Mouse (Mus musculus) spleen, adult 12 weeks (tissue): ENCODE data around the gene Atp10a.

Experiments used
- DNase-seq: peaks from one replicate; pipeline ENCODE4 v3.0.0; 2022; ENCODE audit warnings: low spot score

Gene Atp10a

DNA sequence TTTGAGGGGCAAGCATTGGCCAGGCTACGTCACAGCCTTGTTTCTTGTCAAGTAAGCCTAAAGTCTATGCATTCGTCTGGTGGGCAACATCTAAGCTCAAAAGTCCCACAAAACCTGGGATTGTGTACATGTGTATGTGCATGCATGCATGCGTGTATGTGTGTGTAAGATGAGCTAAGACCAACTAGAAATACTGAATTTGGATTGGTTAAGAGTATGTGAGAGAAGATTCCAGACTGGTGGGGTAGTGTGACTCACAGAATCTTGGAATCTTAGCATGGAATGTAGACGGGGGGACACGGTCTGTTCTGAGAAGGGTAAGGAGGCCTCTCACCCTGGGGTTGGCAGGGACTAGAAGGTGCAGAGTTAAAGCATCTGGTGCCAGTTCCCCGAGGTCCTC, at the start of gene Atp10a:
Atp10a (plus strand) TSS at position 301 of the 400 bp plus-strand sequence.
- no peak for DNase-seq

DNA sequence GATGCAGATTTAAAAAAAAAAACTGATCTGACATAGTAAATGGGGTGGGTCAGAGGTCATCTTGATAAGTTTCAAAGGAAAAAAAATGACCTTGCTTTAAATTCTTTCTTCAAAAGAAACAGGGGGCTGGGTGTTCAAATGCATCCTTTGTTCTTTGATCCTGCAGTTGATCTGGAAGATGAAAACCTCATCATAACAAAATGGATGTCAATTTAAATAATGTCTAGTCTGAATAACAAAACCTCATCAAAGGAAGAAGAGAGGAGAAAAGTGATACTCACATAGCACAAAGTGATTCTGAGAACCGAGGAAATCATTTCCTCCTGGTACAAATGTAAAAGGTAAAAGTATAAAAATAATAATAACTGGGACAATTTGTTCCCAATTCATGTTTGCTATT, 37.9 kb upstream of the Atp10a start:
- no peak for DNase-seq

DNA sequence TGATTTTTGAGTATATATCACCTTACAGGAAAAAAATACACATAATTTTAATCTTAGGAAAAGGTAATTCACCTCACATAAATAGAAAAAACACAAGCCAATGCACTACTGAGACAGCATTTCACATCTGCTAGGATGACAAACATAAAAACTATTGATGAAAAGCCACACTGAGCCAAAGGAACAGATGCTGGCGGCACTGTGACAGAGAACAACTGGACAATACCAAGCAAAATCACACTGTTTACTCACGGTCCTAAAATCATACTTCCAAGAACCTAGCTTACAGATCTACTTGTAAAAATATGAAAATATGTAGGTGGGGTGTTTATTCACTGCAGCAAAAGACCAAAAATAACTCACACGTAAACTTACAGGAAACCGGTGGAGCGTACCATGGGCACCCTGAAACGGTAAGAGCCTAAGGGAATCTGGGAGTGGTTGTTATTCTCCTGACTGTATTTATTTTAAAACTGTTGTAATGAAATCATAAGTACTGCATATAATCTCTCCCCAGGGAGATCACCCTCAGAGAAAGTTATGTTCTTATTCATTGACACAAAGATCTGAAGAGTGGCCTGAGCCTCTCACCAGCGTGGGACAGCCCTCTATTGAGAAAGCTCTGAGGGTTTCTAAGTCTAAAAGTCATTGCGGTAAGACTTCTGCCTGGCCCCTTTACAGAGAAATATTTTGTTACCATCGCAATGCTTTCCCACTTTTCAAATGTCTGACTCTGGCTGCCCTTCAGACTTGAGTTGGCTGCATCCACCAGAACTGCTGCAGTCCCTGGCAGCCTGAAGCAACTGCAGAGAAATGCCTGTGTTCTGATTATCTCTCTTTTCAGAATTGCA, 29.4 kb upstream of the Atp10a start:
- no peak for DNase-seq

DNA sequence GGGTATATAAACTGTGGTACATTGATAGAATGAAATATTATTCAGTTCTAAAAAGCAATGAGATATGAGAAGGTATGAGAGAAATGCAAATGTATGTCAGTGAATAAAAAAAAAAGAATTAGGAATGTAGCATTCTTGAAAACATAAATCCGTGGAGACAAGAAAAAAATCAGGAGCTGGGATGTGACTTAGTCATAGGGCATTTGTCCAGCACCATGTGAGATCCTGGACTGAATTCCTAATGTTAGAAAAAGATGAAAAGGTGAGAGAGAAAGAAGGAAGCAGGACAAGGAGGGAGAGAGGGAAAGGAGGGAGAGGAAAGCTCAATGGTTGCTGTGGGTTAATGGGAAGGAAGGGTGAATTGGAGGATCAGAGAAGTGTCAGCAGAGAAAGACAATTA, 28.6 kb upstream of the Atp10a start:
- no peak for DNase-seq

DNA sequence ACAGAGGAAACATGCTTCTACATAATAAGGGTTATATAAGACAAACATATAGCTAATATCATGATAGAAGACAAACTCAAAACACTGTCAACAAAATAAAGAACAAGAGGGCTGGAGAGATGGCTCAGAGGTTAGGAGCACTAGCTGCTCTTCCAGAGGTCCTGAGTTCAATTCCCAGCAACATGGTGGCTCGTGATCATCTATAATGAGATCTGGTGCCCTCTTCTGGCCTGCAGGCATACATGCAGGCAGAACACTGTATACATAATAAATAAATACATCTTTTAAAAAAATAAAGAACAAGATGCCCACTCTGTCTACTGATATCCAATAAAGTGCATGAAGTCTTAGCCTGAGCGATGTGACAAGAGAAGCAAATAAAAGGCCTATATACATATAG, 26.7 kb upstream of the Atp10a start:
- no peak for DNase-seq

DNA sequence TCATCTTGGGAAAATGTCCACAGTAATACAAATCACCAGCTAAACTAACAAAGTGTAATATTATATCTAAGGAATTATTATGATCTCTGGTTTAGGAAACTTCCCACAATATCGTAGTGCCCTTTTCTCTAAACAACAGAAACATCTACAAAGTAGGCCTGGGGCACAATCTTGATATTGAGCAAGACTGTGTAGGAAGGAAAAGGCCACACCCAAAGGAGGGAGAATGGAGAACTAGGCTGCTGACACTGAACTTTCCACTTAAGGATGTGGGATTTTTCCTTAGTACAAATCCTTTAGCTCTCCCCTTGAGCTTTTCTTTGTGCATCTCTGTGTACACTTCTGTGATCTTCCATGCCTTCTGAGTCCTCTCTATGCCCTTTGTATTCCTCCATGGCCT, 22.3 kb upstream of the Atp10a start:
- no peak for DNase-seq

DNA sequence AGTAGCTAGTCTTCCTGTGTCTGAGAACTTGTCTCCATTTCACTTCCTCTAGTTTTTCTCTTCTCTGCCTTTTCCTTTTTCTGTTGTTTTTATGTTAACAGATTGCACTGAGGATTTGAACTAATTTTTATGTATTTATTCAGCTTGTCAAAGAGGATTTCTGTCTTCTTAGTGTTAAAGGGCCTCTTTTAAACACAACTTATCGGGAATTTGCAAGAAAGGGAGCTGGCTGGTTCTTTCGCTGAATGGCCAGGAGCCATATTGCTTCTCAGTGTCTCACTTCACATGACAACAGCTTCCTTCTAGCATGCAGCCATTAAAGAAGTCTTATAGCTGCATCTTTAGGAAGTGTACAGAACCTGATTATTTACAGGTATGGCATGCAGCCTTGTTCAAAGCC, 16.3 kb upstream of the Atp10a start:
- DNase-seq: no peak

DNA sequence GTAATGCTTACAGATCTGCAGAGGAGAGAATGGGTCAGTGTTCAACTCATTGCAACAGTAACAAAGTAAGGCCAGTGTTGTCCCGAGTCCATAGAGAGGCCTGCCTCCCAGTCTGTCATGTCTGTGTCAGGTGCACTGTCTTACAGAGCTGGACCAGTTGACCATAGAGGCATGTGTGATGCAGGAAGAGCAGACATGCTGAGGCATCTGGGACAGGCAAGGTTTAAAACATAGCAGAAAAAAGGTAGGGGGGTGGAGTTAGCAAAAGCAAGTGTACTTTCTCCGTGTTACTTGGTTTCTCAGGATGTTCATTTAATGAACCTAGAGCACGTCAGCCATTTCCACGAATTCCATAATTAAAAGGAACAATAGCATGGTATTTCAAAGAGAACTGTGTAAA, 15.5 kb upstream of the Atp10a start:
- no peak for DNase-seq

DNA sequence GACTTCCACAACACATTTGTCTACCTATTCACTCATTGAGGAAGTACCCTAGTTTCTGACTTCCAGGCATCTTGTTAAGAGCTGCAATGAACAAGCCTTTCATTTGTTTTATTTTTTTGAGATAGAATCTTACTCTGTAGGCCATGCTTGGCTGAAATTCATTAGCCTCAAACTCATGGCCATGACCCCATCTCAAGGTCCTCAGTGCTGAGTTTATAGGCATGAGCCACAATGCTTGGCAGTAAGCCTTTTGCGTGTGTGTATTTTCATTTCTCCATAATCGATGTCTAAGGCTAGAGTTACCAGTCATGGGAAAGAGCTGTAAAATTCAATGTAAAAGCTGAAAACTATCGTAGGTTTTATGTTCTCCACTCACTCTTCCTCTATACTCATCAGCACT, 14.1 kb upstream of the Atp10a start:
- DNase-seq: no peak

DNA sequence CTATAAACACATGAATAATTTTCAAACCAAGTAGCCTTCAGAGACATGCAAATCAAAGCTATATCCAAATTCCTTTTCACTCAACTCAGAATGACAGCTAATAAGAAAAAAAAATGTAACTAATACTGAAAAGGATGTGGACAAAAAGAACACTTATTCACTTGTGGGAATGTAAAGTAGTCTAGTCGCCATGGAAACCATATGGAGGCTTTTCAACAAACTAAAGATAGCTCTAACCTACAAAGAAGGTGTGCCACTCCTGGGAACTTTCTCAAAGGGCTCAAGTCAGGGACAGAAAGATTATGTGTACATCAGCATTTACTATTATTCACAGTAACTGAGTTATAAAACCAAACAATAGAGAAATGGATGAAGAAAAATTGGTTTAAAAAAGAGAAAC, 8.6 kb upstream of the Atp10a start:
- DNase-seq: no peak

DNA sequence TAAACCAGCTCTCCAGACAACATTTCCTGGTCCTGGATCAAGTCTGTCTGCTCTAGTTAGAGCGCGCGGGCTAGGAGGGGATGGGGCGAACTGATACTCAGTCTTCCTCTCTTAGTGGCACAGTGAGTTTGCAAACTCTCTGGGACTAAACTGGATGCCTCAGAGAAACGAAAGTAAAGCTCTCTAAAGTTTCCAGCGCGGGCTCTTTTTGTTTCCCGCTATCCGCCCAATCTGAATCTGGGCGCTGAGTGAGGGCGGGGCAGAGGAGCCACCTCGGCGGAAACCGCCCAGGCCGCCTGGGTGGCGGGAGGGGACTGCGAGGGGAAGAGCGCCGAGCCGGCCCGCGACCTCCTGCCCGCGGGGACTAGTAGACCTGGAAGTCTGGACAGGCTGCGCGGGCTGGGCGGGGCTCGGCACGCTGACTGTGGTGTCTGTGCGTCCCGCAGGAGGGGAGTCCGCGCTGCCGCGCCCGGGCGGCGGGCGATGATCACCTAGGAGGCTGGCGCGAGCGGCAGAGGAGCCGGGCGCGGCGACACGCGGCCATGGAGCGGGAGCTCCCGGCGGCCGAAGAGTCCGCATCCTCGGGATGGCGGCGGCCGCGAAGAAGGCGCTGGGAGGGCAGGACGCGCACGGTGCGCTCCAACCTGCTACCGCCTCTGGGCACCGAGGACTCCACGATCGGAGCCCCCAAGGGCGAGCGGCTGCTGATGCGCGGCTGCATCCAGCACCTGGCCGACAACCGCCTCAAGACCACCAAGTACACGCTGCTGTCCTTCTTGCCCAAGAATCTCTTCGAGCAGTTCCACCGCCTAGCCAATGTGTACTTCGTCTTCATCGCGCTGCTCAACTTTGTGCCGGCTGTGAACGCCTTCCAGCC, 2.2 kb downstream of the Atp10a start:
- peak; percentile 2 for DNase-seq

DNA sequence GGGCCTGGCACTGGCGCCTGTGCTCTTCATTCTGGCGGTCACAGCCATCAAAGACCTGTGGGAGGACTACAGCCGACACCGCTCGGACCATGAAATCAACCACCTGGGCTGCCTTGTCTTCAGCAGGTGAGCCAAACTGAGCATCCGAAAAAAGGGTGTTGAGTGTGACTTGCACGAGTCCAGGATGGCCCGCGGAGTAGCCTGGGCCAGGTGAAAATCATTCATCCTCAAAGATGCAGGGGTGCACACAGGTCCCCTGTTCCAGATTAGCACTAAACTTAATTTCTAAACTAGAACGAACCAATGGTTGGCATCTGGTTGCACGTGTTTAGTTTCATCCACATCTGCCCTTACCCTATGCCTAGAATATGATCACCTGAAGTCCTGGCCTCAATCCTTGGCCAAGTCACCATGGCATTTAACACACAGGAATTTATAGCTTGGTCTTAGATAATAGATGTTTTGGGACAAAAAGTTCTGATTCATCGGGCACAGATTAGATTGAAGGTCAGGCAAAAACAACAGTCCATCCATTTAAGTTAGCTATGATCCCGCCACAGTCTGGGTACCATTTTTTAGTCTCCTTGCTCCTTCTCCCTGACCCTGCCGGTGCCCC, 2.9 kb downstream of the Atp10a start:
- DNase-seq: no peak

DNA sequence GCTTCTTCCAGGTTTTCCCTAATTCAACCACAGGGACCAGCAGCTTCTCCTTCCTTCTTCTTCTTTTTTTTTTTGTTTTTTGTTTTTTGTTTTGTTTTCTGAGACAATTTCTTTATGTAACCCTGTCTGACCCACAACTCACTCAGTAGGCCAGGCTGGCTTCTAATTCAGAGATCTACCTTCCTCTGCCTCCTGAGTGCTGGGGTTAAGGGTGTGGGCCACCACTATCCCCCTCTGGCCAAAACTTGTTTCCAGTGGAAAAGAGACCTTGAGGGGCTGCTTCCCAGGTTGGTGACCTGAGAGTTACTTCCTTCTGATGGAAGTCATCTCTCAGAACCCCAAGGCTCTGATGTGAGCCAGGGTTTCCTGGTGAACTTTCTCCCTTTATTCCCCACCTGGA, 4.1 kb downstream of the Atp10a start:
- no peak for DNase-seq

DNA sequence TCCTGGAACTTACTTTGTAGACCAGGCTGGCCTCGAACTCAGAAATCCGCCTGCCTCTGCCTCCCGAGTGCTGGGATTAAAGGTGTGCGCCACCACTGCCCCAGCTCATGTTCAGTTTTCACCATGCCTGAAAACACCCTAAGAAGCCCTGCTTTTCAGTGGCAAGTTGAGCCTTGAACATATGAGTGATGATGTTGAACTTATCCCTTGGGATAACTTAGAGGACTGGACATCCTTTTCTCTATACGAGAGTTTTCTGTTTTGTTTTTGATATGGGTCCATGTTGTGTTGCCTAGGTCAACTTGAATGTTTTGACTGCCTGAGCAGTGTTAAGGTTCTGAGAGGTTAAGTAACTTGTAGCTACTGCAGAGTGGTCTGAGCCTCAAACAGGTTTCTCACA, 4.7 kb downstream of the Atp10a start:
- DNase-seq: no peak

DNA sequence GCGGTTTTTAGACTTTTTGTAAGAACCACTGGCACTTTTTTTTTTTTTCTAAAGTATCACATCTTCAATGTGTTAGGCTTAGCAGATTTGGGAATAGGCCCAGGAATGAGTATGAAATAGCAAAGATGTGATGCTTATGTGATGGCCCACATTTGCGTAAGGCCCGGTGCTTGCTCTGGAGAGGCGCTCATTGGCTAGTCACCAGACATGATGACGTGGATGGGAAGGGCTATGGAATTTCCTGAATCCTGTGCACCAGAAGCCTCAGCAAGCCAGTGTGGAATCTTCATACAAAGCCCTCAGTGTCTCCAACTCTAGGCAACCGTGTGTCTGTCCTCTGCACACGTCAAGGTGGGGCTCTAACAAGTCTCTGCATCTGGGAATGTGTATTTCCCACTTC, 5.1 kb downstream of the Atp10a start:
- no peak for DNase-seq

DNA sequence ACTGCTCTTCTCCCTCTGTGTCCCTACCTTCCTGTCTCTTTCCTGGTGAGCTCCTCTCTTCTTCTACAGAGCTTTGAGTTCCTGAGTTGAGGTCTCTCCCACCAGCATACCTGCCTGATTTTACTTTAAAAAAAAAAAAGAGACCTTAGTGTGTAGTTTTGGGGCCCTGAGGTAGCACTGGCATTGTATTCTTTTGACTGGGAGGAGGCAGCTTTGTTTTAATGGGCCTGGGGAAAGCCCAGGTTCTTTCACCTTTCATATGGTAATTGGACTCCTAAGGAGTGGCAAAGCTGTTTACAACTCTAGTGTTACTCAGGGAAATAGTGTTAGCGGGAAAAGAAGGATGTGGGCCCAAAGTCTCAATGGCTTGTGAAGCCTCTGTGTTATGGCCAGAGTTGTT, 12.7 kb downstream of the Atp10a start:
- no peak for DNase-seq

DNA sequence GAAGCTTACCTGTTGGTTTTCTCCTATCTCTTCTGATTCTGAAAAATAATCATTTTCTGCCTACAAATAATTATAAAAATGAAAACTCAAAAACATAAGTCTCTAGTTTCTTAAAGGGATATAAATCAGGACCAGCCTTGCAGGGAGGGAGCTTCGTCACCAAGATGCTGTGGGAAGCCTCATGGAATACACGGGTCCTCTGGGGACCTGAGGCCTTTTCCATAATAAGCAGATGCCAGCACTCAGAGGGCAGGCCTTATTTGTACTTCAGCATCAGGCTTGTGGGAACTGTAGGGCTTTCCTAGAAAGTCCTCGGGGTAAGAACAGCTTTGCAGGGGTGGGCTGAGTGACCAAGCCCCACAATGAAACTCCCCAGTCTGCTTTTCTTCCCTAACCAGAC, 20.1 kb downstream of the Atp10a start:
- no peak for DNase-seq

DNA sequence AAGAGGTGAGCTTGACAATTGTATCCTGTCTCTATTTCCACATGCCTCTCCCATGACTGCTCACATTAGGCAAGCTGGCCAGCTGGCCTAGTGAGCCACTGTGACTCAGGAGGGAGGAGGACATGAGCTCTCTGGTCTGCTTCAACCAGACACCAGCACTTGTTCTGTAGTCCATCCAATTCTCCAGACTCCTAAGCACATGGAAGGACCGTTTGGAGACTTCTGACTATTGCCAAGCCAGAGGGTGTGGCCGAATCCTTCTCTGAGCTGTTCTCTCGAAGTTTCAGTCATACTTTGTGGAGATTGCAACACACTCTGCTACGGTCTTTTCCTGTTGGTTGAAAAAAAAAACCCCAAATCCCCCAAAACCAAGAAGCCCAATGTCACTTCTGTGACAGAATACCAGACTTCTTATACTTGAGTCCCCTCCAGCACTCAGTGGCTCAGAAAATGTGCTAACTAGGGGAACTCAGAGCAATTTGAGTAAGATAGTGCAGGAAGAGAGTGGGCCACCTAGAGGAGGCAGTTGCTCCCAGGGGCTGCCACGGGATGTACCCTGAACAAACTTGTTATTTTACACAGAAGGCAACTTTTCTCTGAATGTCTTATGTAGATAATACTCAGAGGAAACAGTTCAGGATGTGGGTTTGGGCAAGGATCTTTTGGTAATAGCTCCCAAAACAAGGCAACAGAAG, 21.3 kb downstream of the Atp10a start:
- DNase-seq: no peak

DNA sequence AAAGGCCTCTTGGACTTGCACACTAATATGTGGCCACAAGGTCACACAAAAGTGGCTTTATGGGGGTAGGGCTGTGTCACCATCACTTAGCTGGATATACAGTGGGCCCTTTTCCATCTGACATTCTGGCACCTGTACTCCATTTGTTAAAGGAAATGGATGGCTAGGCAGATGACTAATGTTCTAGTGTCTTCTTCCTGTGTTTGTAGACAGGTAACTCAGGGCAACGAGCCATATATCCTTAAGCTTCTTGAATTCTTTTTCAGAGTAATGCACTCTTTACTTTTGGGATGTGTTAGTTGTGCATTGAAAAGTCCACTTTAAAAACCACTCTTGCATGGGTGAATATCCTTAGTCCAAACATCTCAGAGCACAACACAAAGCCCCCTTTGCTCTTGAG, 30.0 kb downstream of the Atp10a start:
- DNase-seq: no peak

DNA sequence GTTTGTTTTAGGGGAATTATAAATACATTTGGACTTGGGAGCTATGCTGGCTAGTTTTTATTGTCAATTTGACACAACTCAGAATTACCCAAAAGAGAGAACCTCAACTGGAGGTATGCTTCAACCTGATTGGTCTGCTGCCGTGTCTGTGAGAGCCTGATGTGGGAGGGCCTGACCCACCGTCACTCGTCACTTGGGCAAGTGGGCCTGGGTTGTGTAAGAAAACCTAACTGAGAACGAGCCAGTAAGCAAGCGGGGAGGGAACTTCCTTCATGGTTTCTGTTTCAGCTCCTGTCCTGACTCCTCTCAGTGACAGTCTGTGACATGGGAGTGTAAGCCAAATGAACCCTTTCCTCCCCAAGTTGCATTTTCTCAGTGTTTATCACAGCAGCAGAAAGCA, 30.6 kb downstream of the Atp10a start:
- no peak for DNase-seq

DNA sequence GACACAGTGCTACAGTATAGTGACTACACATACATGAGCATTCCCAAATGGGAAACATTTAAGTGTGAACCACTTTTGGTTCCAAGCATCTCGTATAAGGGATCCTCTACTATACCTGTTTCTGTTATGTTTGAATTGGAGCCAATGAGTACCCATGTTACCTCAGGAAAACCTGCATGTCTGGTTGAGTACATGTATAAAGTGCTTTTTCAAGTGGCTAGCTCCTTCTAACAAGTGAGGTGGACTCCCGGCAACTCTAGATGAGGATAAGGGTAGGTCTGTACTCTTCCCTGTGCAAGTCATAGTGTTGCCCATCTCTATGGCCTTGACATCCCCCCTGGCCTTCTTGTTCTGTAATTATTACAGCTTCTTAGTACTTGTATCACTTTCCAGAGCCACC, 31.0 kb downstream of the Atp10a start:
- DNase-seq: no peak
